Mouse (Mus musculus) adrenal gland, postnatal 36 days (tissue): ENCODE measurements at regions not wholly inside any gene's neighbourhood (a gene's known extent, or its start where the extent isn't known, plus 50 kb on each side); places are given as distances from the start of the nearest gene placed in this dataset.
"Not testable (repeated sequence)": the region's sequence is repeated elsewhere in the genome, so short reads cannot be mapped to it uniquely, and the experiment has no call there.

ENCODE experiments used
- DNase-seq, 2 experiments: peaks; one replicate each; pipeline ENCODE4 v3.0.0; 2021; ENCODE audit warnings: mixed read lengths in 1 of 2

GRCm38 (mm10) chr5:68252671-68253070, 221.0 kb downstream of the Grxcr1 start:
- DNase-seq: peak; percentile 53 to 66

- DNase-seq: no peak
Measured at GRCm38 (mm10) chr5:68253476-68253875, 221.8 kb downstream of the Grxcr1 start.

GRCm38 (mm10) chr5:68254111-68254510, 222.5 kb downstream of the Grxcr1 start:
- no peak for DNase-seq

- no peak for DNase-seq
Measured at GRCm38 (mm10) chr5:68264206-68264605, 232.6 kb downstream of the Grxcr1 start.

GRCm38 (mm10) chr5:68274271-68274670, 242.6 kb downstream of the Grxcr1 start:
- no peak for DNase-seq

- no peak for DNase-seq
Measured at GRCm38 (mm10) chr5:68275558-68276263, 244.1 kb downstream of the Grxcr1 start.

- not testable (repeated sequence) for DNase-seq
Measured at GRCm38 (mm10) chr5:68295774-68296173, 264.1 kb downstream of the Grxcr1 start.

- DNase-seq: no peak
Measured at GRCm38 (mm10) chr5:68313187-68313586, 281.6 kb downstream of the Grxcr1 start.

GRCm38 (mm10) chr5:68318979-68319378, 287.3 kb downstream of the Grxcr1 start:
- DNase-seq: no peak

- no peak for DNase-seq
Measured at GRCm38 (mm10) chr5:68326998-68327593, 295.5 kb downstream of the Grxcr1 start.

GRCm38 (mm10) chr5:68329311-68329710, 297.7 kb downstream of the Grxcr1 start:
- no peak for DNase-seq

GRCm38 (mm10) chr5:68329828-68330227, 298.2 kb downstream of the Grxcr1 start:
- DNase-seq: no peak

GRCm38 (mm10) chr5:68350921-68351320, 319.3 kb downstream of the Grxcr1 start:
- no peak for DNase-seq

GRCm38 (mm10) chr5:68351793-68352192, 320.2 kb downstream of the Grxcr1 start:
- DNase-seq: no peak

GRCm38 (mm10) chr5:68353211-68353610, 321.6 kb downstream of the Grxcr1 start:
- no peak for DNase-seq

GRCm38 (mm10) chr5:68353816-68354215, 322.2 kb downstream of the Grxcr1 start:
- not testable (repeated sequence) for DNase-seq

GRCm38 (mm10) chr5:68361581-68362211, 330.1 kb downstream of the Grxcr1 start:
- DNase-seq: no peak

- DNase-seq: no peak
Measured at GRCm38 (mm10) chr5:68373082-68373481, 341.4 kb downstream of the Grxcr1 start.
